ENCODE assay signal across 9 mouse cellular contexts in the genomic region with DNA sequence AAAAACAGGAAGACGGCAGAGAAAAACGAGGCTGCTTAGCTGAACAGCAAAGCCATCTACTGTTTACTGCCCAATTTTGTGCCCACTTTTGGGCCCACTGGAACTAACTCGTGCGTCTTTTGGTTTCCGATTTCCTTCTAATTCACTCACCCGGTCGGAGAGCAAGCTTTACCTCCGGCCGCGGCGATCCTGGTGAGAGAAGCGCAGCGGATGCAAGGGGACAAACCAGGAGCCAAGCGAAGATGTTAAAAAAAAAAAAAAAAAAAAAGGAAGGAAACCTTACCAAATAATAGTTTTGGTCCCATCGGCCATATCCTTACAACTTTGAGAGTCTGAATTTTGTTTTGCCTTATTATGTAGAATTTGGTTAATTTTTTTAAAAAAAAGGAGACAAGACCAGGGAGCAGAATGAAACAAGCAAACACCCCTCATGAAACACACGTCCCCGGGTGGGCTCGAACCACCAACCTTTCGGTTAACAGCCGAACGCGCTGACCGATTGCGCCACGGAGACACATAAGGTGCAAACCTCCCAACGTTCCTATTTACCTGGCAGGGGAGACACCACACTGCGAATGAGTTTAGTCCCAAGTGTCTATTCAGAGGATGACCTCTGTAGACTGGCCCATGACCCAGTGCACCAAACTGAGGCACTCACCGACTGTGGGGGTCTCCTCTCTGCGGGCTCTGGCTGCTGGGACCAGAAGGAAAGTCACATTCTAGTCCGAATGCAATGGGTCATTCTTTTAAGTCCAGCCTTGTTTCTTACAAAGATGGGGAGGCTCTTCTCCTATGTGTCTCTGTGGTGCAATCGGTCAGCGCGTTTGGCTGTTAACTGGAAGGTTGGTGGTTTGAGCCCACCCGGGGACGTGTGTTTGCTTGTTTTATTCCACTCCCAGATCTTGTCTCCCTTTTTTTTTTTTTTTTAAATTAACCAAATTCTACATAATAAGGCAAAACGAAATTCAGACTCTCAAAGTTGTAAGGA. TPM values are rescaled to one million over a fixed set of nuclear protein-coding genes. Genes with fewer than 3 reads are reported as not detected.
DNase-seq lines count a peak whose midpoint lies in the region; ATAC-seq lines count a peak whose summit lies in the region.
"Had no signal": no experiment of that assay in that cellular context is flagged by ENCODE, and none has a peak within 500 bp of the region (broad histone marks: within the 10 kb centered on the region; RNA-seq: fewer than 3 reads in every experiment).

No protein-coding gene starts in this region.

- intact Hi-C loops in left cerebral cortex, postnatal 14 days (cut with DNase I): no loop called here

- DNase-seq in cerebellum, postnatal 14 days: peak; percentile 14 to 34
- DNase-seq in cerebellum, adult 8-10 months: no peak
- peak; percentile 46 to 49 for DNase-seq in B cell, adult 2 months
- DNase-seq in liver, embryonic 13.5 days: peak; percentile 52
- no peak for DNase-seq in adrenal gland, postnatal 14 days
- no peak for DNase-seq in cerebellum, adult 9-10 months
- no peak for DNase-seq in left cerebral cortex, postnatal 14 days (ENCODE audit: low spot score in 2 of 2)
- DNase-seq: right cerebral cortex, postnatal 25 days had no signal

- H3K4me1 ChIP-seq in forebrain, embryonic 13.5 days: no peaks in the 10 kb centered on the region
- peaks cover 29% of the 10 kb centered on the region for H3K4me1 ChIP-seq in liver, embryonic 13.5 days (replicated peaks)

- H3K4me3 ChIP-seq in forebrain, embryonic 13.5 days: peak overlapping the region; percentile 6; the same call in 1 of the 2 replicates
- H3K4me3 ChIP-seq in liver, embryonic 13.5 days (replicated peaks): peak overlapping the region; percentile 51

- H3K27me3 ChIP-seq in forebrain, embryonic 13.5 days: peaks cover 98% of the 10 kb centered on the region
- peaks cover 97% of the 10 kb centered on the region for H3K27me3 ChIP-seq in liver, embryonic 13.5 days

- H3K4me2 ChIP-seq in forebrain, embryonic 13.5 days: peak overlapping the region; percentile 32
- peak overlapping the region; percentile 68 for H3K4me2 ChIP-seq in liver, embryonic 13.5 days

- 2% methylated on average over 36 of the region's 36 CpGs for WGBS in forebrain, embryonic 13.5 days
- 3% methylated on average over 36 of the region's 36 CpGs for WGBS in liver, embryonic 13.5 days (ENCODE audit: insufficient replicate concordance)

- H3K9ac ChIP-seq in forebrain, embryonic 13.5 days: no peak overlapping the region
- peak overlapping the region; percentile 41 for H3K9ac ChIP-seq in liver, embryonic 13.5 days

- no peak for ATAC-seq in forebrain, embryonic 13.5 days
- no peak for ATAC-seq in liver, embryonic 13.5 days (ENCODE audit: low read depth)

- H3K9me3 ChIP-seq in forebrain, embryonic 13.5 days (replicated peaks): no peaks in the 10 kb centered on the region
- no peaks in the 10 kb centered on the region for H3K9me3 ChIP-seq in liver, embryonic 13.5 days (replicated peaks)

- no peaks in the 10 kb centered on the region for H3K36me3 ChIP-seq in forebrain, embryonic 13.5 days (ENCODE audit: poor library complexity, severe bottlenecking)
- H3K36me3 ChIP-seq in liver, embryonic 13.5 days: no peaks in the 10 kb centered on the region

- no peak overlapping the region for H3K27ac ChIP-seq in forebrain, embryonic 13.5 days
- H3K27ac ChIP-seq in liver, embryonic 13.5 days: no peak overlapping the region

RNA-seq across cellular contexts. Expression of a gene that starts 40.7 kb away (rescaled TPM):
- 0.56 and 1.0 TPM in 2 replicates for polyA plus RNA-seq in forebrain, embryonic 13.5 days (2015; fragmentation: Nextera tagmentation; extraction: Ambion mirVana)
- polyA plus RNA-seq in liver, embryonic 13.5 days (2015; fragmentation: Nextera tagmentation; extraction: Ambion mirVana): 3.0 and 4.6 TPM in 2 replicates
- total RNA-seq in adrenal gland, postnatal 14 days (2021): 0.56 and 1.3 TPM in 2 replicates
- 1 to 10 TPM; 2.1 to 2.7 TPM for total RNA-seq in left cerebral cortex, postnatal 14 days (2021)

Comparison
In these comparisons a context has a peak if more than half of its experiments do, and no peak if none do; other contexts are left out.
1. DNase-seq: peak in cerebellum, postnatal 14 days (2 of 2), B cell, adult 2 months (2 of 2) and liver, embryonic 13.5 days (single experiment); none in cerebellum, adult 8-10 months (single experiment), adrenal gland, postnatal 14 days (single experiment), cerebellum, adult 9-10 months (single experiment) and left cerebral cortex, postnatal 14 days (0 of 2).